Comparison of ENCODE assay signal across 29 mouse cellular contexts in the genomic region with DNA sequence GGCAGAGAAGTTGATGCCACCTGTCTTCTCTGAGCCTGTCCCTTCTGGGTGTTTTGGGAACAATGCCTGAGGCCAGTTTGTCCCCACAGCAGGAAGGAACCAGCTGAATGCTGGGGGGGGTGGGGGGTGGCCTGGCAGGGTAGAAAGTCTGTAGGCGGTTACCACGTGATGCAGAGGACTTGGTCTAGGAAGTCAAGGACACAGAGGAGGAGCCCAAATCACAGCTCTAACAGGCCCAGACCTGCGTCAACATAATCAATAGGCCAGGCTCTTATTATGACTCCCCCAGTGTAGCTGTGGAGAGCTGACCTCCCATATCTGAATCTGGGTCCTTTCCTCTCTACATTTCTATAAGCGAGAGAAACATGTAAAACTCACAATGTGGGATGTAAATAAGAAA.
A peak's percentile ranks its signal among the peaks of the same experiment; 100 is the strongest.
DNase-seq lines count a peak whose midpoint lies in the region; ATAC-seq and TF ChIP-seq lines count a peak whose summit lies in the region.
"Had no signal": no experiment of that assay in that cellular context is flagged by ENCODE, and none has a peak within 500 bp of the region (broad histone marks: within the 10 kb centered on the region; RNA-seq: fewer than 3 reads in every experiment).

No protein-coding gene starts in this region.

- TF ChIP-seq EP300 in liver, postnatal 0 days (IDR thresholded peaks at IDR 0.05; ENCODE audit: low read depth), result no peak

- DNase-seq in heart, adult 11 months, result peak; percentile 36
- no peak for DNase-seq in heart, adult 9 months (ENCODE audit: low spot score in 2 of 2)
- DNase-seq in liver, postnatal 0 days, result peak; percentile 34
- no peak for DNase-seq in liver
- no peak for DNase-seq in right cerebral cortex, postnatal 4 days
- DNase-seq: adrenal gland, adult 8-10 months; adrenal gland, postnatal 25 days; B cell, adult 2 months; cerebellum, adult 18-20 months; cerebellum, adult 9-10 months; cerebellum, postnatal 14 days; forebrain, postnatal 0 days; gastrocnemius, adult 2 months; gastrocnemius, postnatal 14 days; heart, adult 2 months; heart, postnatal 10 days; heart, postnatal 36 days had no signal

- peak; percentile 91 for ATAC-seq in liver, postnatal 0 days
- 0 out of 2 replicates have a peak, but pooled peaks have one; percentile 27 for ATAC-seq in granulocyte monocyte progenitor cell, adult 5-6 weeks (replicated peaks; ENCODE audit: poor library complexity, severe bottlenecking)
- ATAC-seq: activated CD4-positive, CD25-positive, alpha-beta regulatory T cell, adult 4 months; forebrain, embryonic 14.5 days; forebrain, postnatal 0 days; hindbrain, postnatal 0 days; inflammation-experienced regulatory T-cells, adult 6 months; intestine, embryonic 16.5 days had no signal

- no peaks in the 10 kb centered on the region for H3K27me3 ChIP-seq in liver, postnatal 0 days (ENCODE audit: insufficient read depth, low read length)
- H3K27me3 ChIP-seq: CH12.LX; embryonic facial prominence, embryonic 12.5 days; embryonic facial prominence, embryonic 15.5 days; heart, embryonic 12.5 days; heart, embryonic 15.5 days had no signal

- TF ChIP-seq CTCF in liver, postnatal 0 days (IDR thresholded peaks at IDR 0.05; ENCODE audit: low read depth), result no peak

- H3K27ac ChIP-seq in liver, postnatal 0 days (ENCODE audit: low read depth), result no peak overlapping the region
- H3K27ac ChIP-seq: embryonic facial prominence, embryonic 12.5 days; embryonic facial prominence, embryonic 15.5 days; gastrocnemius, adult 2 months; heart, adult 2 months; heart, embryonic 15.5 days; hindbrain, embryonic 14.5 days; hindbrain, postnatal 0 days had no signal

- H3K4me2 ChIP-seq in liver, postnatal 0 days (ENCODE audit: low read depth, low read length), result no peak overlapping the region
- H3K4me2 ChIP-seq: embryonic facial prominence, embryonic 12.5 days; embryonic facial prominence, embryonic 15.5 days; heart, embryonic 12.5 days; heart, embryonic 15.5 days; hindbrain, embryonic 14.5 days had no signal

- no peak overlapping the region for H3K9ac ChIP-seq in liver, postnatal 0 days (replicated peaks)
- H3K9ac ChIP-seq: embryonic facial prominence, embryonic 12.5 days; embryonic facial prominence, embryonic 15.5 days; forebrain, postnatal 0 days; heart, embryonic 12.5 days; heart, embryonic 15.5 days; hindbrain, embryonic 14.5 days had no signal

- H3K9me3 ChIP-seq in liver, postnatal 0 days (ENCODE audit: low read length), result no peaks in the 10 kb centered on the region
- H3K9me3 ChIP-seq: embryonic facial prominence, embryonic 12.5 days; embryonic facial prominence, embryonic 15.5 days; heart, embryonic 12.5 days; heart, embryonic 15.5 days had no signal

- peaks cover 5% of the 10 kb centered on the region for H3K4me1 ChIP-seq in liver, postnatal 0 days (ENCODE audit: insufficient read depth)
- H3K4me1 ChIP-seq: embryonic facial prominence, embryonic 12.5 days; embryonic facial prominence, embryonic 15.5 days; heart, embryonic 12.5 days; heart, embryonic 15.5 days had no signal

- no peaks in the 10 kb centered on the region for H3K36me3 ChIP-seq in liver, postnatal 0 days (replicated peaks; ENCODE audit: insufficient read depth, low read length)
- H3K36me3 ChIP-seq: embryonic facial prominence, embryonic 12.5 days; embryonic facial prominence, embryonic 15.5 days; heart, embryonic 12.5 days; heart, embryonic 15.5 days had no signal

- H3K4me3 ChIP-seq in liver, postnatal 0 days (ENCODE audit: low read depth, low read length), result no peak overlapping the region
- H3K4me3 ChIP-seq: embryonic facial prominence, embryonic 12.5 days; embryonic facial prominence, embryonic 15.5 days; gastrocnemius, adult 2 months; heart, adult 2 months; heart, embryonic 12.5 days; heart, embryonic 15.5 days had no signal

- WGBS in liver, postnatal 0 days (ENCODE audit: insufficient replicate concordance), result 68% methylated on average over 4 of the region's 4 CpGs

Comparison
In these comparisons a context has a peak if more than half of its experiments do, and no peak if none do; other contexts are left out.
1. DNase-seq: peak in heart, adult 11 months (single experiment) and liver, postnatal 0 days (single experiment); none in heart, adult 9 months (0 of 2), liver (single experiment) and right cerebral cortex, postnatal 4 days (single experiment).